Mouse (Mus musculus): ENCODE results near the gene Brd9. TPM values are rescaled to one million over a fixed set of nuclear protein-coding genes. Genes with fewer than 3 reads are reported as not detected.

The Brd9 gene
- 60.0 and 66.8 TPM in 2 replicates for polyA plus RNA-seq (2014; fragmentation: Nextera tagmentation; extraction: Ambion mirVana)

DNA sequence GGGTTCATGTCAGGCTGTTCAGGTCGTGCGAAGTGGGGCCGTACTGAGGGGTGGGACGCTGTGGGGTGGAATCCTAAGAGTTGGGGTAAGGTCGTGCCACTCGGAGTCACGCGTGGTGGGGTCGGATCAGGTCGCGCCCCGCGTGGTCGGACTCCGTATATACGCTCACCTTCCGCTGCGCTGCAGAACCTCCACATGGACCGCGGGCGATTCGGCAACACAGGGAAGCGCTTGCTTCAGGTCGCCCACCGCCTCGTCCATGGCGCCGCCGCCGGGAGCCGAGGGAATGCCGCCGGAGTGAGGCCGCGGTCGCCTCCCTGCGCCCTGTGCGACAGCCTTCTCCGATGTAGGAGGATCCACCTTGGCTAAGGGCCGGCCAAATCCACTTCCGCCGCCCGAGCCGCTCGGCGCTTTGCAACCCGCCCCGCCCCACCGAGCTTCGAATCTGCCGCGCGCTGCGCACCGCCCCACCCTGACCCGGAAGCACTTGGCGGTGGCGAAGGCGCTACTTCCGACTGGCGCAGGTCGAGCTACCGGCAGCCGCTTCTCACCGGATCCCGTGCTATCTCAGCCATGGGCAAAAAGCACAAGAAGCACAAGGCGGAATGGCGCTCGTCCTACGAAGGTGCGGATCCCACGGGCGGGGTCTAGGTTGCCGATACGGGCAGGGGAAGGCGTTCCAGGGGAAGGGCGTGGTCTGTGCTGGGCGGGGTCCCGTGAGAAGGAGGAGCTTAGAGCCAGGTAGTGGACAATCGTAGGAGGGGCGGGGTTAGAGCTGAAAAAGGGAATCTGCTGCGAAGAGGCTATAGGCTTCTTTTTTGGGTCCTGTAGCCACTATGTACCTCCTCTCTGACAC, at the start of gene Brd9, which contains the start of gene Trip13:
Brd9 (plus strand) TSS at position 491 of the 856 bp plus-strand sequence.
Trip13 (minus strand) TSS at position 464 of the 856 bp plus-strand sequence.
- ATAC-seq (ENCODE audit: insufficient number of reproducible peaks, low FRiP score, low TSS enrichment, low read depth) (peak; percentile 97), DNase-seq (ENCODE audit: low spot score) (peak; percentile 96)
- H3K4me1 ChIP-seq (ENCODE audit: control insufficient read depth, insufficient read depth, low read length), result peaks cover 8% of the 10 kb centered on the region; the same call in 1 of the 2 replicates
- H3K27me3 ChIP-seq (ENCODE audit: control insufficient read depth, insufficient read depth, low read length), result no peaks in the 10 kb centered on the region
- H3K9ac ChIP-seq (ENCODE audit: low read length), result peak within 1 kb of the TSS; percentile 82
- H3K9me3 ChIP-seq (ENCODE audit: control insufficient read depth, low read length), result no peaks in the 10 kb centered on the region
- peak within 1 kb of the TSS; percentile 82 for H3K4me3 ChIP-seq (ENCODE audit: low read depth, low read length)
- peaks cover 12% of the 10 kb centered on the region; the same call in 1 of the 2 replicates for H3K36me3 ChIP-seq (ENCODE audit: control insufficient read depth, insufficient read depth, low read length)
- peak within 1 kb of the TSS; percentile 36; the same call in 1 of the 2 replicates for H3K27ac ChIP-seq (replicated peaks; ENCODE audit: low read depth, low read length)
- H3K4me2 ChIP-seq (ENCODE audit: low read depth, severe bottlenecking), result peak within 1 kb of the TSS; percentile 60
- under 1% methylated on average over 79 of the region's 82 CpGs for WGBS

GRCm38 (mm10) chr13:73892493-73893178, 45.0 kb upstream of the Brd9 start:
- 45% methylated on average over 6 of the region's 6 CpGs for WGBS
- H3K4me1 ChIP-seq (ENCODE audit: control insufficient read depth, insufficient read depth, low read length), result peaks cover 10% of the 10 kb centered on the region
- DNase-seq (ENCODE audit: low spot score) (peak; percentile 26), ATAC-seq (ENCODE audit: insufficient number of reproducible peaks, low FRiP score, low TSS enrichment, low read depth) (peak; percentile 52; the same call in 1 of the 2 replicates)
- no peak overlapping the region for H3K9ac ChIP-seq (ENCODE audit: low read length)
- no peaks in the 10 kb centered on the region for H3K9me3 ChIP-seq (ENCODE audit: control insufficient read depth, low read length)
- no peaks in the 10 kb centered on the region for H3K36me3 ChIP-seq (ENCODE audit: control insufficient read depth, insufficient read depth, low read length)
- H3K27me3 ChIP-seq (ENCODE audit: control insufficient read depth, insufficient read depth, low read length), result no peaks in the 10 kb centered on the region
- H3K27ac ChIP-seq (replicated peaks; ENCODE audit: low read depth, low read length), result no peak overlapping the region
- no peak overlapping the region for H3K4me2 ChIP-seq (ENCODE audit: low read depth, severe bottlenecking)
- H3K4me3 ChIP-seq (ENCODE audit: low read depth, low read length), result no peak overlapping the region

DNA sequence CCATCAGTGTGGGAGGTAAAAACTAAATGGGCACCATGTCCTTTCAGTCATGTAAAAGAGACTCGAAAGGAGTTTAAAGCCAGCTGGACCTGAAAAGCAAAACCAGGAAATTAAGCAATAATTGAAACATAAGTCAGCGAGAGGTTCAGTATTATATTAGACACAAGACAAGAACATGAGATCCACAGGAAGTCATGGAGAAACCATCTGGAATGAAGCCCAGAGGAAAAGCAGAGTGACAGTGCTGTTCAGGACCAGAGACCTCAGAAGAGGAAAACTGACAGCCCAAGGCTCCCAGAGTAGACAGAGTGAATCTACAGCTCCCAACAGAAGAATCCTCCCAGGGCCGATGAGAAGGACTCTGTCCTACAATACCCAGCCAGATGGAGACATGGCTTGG, 40.0 kb upstream of the Brd9 start:
- no peak for DNase-seq (ENCODE audit: low spot score)
- Histone ChIP-seq H3K36me3 (ENCODE audit: control insufficient read depth, insufficient read depth, low read length) (no peaks in the 10 kb centered on the region), H3K27ac (replicated peaks; ENCODE audit: low read depth, low read length) (no peak overlapping the region), H3K27me3 (ENCODE audit: control insufficient read depth, insufficient read depth, low read length) (no peaks in the 10 kb centered on the region), H3K4me1 (ENCODE audit: control insufficient read depth, insufficient read depth, low read length) (peaks cover 5% of the 10 kb centered on the region), H3K4me2 (ENCODE audit: low read depth, severe bottlenecking) (no peak overlapping the region), H3K9me3 (ENCODE audit: control insufficient read depth, low read length) (no peaks in the 10 kb centered on the region), H3K9ac (ENCODE audit: low read length) (no peak overlapping the region), H3K4me3 (ENCODE audit: low read depth, low read length) (no peak overlapping the region)
- 85% methylated on average over 3 of the region's 3 CpGs for WGBS
- no peak for ATAC-seq (ENCODE audit: insufficient number of reproducible peaks, low FRiP score, low TSS enrichment, low read depth)

- H3K27ac ChIP-seq (replicated peaks; ENCODE audit: low read depth, low read length), result no peak overlapping the region
These were observed 30.5 kb upstream of the Brd9 start for GRCm38 (mm10) chr13:73907136-73907535.

DNA sequence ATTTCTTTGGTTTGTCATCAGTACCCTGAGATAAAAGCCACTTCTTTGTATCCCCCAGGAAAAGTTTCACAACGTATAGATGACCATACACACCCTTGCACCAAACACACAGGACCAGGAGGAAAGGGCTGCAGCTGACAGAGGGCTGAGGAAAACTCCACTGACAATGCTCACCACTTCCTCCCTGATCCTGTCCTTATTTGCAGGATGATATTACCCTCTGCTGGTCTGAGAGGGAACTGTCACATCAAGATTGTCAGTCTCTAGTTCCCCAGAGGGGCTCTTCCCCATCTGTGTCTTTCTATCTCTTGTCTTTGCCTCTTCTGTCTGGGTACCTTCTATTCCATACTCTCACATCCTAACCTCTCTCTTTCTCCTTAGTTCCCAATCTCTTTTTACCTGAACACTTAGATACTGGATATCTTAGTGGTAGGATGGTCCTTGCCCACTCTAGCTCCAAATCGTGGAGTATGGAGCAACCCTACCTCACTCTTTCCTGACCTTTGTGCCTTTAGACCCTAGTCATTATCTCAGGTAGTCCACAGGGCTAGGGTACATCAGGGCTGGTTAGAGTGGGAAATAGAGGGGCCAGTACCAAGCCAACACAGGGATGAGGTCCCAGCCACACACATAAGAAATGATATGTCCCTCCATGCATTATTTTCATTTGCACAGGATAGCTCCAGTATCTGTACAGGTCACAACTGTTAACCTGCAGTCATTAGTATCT, 29.8 kb upstream of the Brd9 start:
- DNase-seq (ENCODE audit: low spot score) (peak; percentile 50), ATAC-seq (ENCODE audit: insufficient number of reproducible peaks, low FRiP score, low TSS enrichment, low read depth) (no peak)

More at GRCm38 (mm10) chr13:73907136-73907535, 30.5 kb upstream of the Brd9 start:
- H3K4me3 ChIP-seq (ENCODE audit: low read depth, low read length), result no peak overlapping the region
- ATAC-seq (ENCODE audit: insufficient number of reproducible peaks, low FRiP score, low TSS enrichment, low read depth) (no peak), DNase-seq (ENCODE audit: low spot score) (no peak)
- H3K4me2 ChIP-seq (ENCODE audit: low read depth, severe bottlenecking), result no peak overlapping the region
- no peaks in the 10 kb centered on the region for H3K4me1 ChIP-seq (ENCODE audit: control insufficient read depth, insufficient read depth, low read length)
- H3K9me3 ChIP-seq (ENCODE audit: control insufficient read depth, low read length), result no peaks in the 10 kb centered on the region
- no peak overlapping the region for H3K9ac ChIP-seq (ENCODE audit: low read length)
- H3K27me3 ChIP-seq (ENCODE audit: control insufficient read depth, insufficient read depth, low read length), result no peaks in the 10 kb centered on the region
- WGBS, result 83% methylated on average over 5 of the region's 5 CpGs
- H3K36me3 ChIP-seq (ENCODE audit: control insufficient read depth, insufficient read depth, low read length), result 0 out of 2 replicates have a peak, but pooled peaks cover 2% of the 10 kb centered on the region

GRCm38 (mm10) chr13:73913066-73913465, 24.5 kb upstream of the Brd9 start:
- H3K27ac ChIP-seq (replicated peaks; ENCODE audit: low read depth, low read length), result no peak overlapping the region
- peaks cover 19% of the 10 kb centered on the region; the same call in 1 of the 2 replicates for H3K36me3 ChIP-seq (ENCODE audit: control insufficient read depth, insufficient read depth, low read length)
- no peak overlapping the region for H3K9ac ChIP-seq (ENCODE audit: low read length)
- no peak for DNase-seq (ENCODE audit: low spot score)
- no peaks in the 10 kb centered on the region for H3K27me3 ChIP-seq (ENCODE audit: control insufficient read depth, insufficient read depth, low read length)
- H3K4me1 ChIP-seq (ENCODE audit: control insufficient read depth, insufficient read depth, low read length), result no peaks in the 10 kb centered on the region
- H3K4me3 ChIP-seq (ENCODE audit: low read depth, low read length), result no peak overlapping the region
- ATAC-seq (ENCODE audit: insufficient number of reproducible peaks, low FRiP score, low TSS enrichment, low read depth), result no peak
- WGBS, result 93% methylated on average over 4 of the region's 4 CpGs
- no peak overlapping the region for H3K4me2 ChIP-seq (ENCODE audit: low read depth, severe bottlenecking)
- no peaks in the 10 kb centered on the region for H3K9me3 ChIP-seq (ENCODE audit: control insufficient read depth, low read length)

More for the DNA sequence above, 29.8 kb upstream of the Brd9 start:
- 64% methylated on average over 2 of the region's 2 CpGs for WGBS
- no peaks in the 10 kb centered on the region for H3K4me1 ChIP-seq (ENCODE audit: control insufficient read depth, insufficient read depth, low read length)
- no peaks in the 10 kb centered on the region for H3K9me3 ChIP-seq (ENCODE audit: control insufficient read depth, low read length)
- no peak overlapping the region for H3K4me3 ChIP-seq (ENCODE audit: low read depth, low read length)
- H3K27me3 ChIP-seq (ENCODE audit: control insufficient read depth, insufficient read depth, low read length), result no peaks in the 10 kb centered on the region
- no peak overlapping the region for H3K27ac ChIP-seq (replicated peaks; ENCODE audit: low read depth, low read length)
- H3K9ac ChIP-seq (ENCODE audit: low read length), result no peak overlapping the region
- H3K4me2 ChIP-seq (ENCODE audit: low read depth, severe bottlenecking), result no peak overlapping the region
- 0 out of 2 replicates have a peak, but pooled peaks cover 2% of the 10 kb centered on the region for H3K36me3 ChIP-seq (ENCODE audit: control insufficient read depth, insufficient read depth, low read length)

- 94% methylated on average over 10 of the region's 10 CpGs for WGBS
- H3K4me3 ChIP-seq (ENCODE audit: low read depth, low read length), result no peak overlapping the region
- H3K27ac ChIP-seq (replicated peaks; ENCODE audit: low read depth, low read length), result no peak overlapping the region
- ATAC-seq (ENCODE audit: insufficient number of reproducible peaks, low FRiP score, low TSS enrichment, low read depth) (no peak), DNase-seq (ENCODE audit: low spot score) (no peak)
- H3K9ac ChIP-seq (ENCODE audit: low read length), result no peak overlapping the region
- 0 out of 2 replicates have a peak, but pooled peaks cover 2% of the 10 kb centered on the region for H3K4me1 ChIP-seq (ENCODE audit: control insufficient read depth, insufficient read depth, low read length)
- H3K27me3 ChIP-seq (ENCODE audit: control insufficient read depth, insufficient read depth, low read length), result no peaks in the 10 kb centered on the region
- H3K9me3 ChIP-seq (ENCODE audit: control insufficient read depth, low read length), result no peaks in the 10 kb centered on the region
- no peak overlapping the region for H3K4me2 ChIP-seq (ENCODE audit: low read depth, severe bottlenecking)
- H3K36me3 ChIP-seq (ENCODE audit: control insufficient read depth, insufficient read depth, low read length), result peaks cover 8% of the 10 kb centered on the region
These were observed 5.4 kb upstream of the Brd9 start for GRCm38 (mm10) chr13:73932201-73932600.

- Histone ChIP-seq H3K9me3 (ENCODE audit: control insufficient read depth, low read length) (no peaks in the 10 kb centered on the region), H3K4me3 (ENCODE audit: low read depth, low read length) (peak overlapping the region; percentile 82), H3K4me1 (ENCODE audit: control insufficient read depth, insufficient read depth, low read length) (peaks cover 8% of the 10 kb centered on the region; the same call in 1 of the 2 replicates), H3K36me3 (ENCODE audit: control insufficient read depth, insufficient read depth, low read length) (peaks cover 6% of the 10 kb centered on the region; the same call in 1 of the 2 replicates), H3K27ac (replicated peaks; ENCODE audit: low read depth, low read length) (no peak overlapping the region; the same call in 1 of the 2 replicates), H3K27me3 (ENCODE audit: control insufficient read depth, insufficient read depth, low read length) (no peaks in the 10 kb centered on the region), H3K4me2 (ENCODE audit: low read depth, severe bottlenecking) (peak overlapping the region; percentile 54), H3K9ac (ENCODE audit: low read length) (peak overlapping the region; percentile 82)
- peak; percentile 43 for DNase-seq (ENCODE audit: low spot score)
- peak; percentile 18 for ATAC-seq (ENCODE audit: insufficient number of reproducible peaks, low FRiP score, low TSS enrichment, low read depth)
- WGBS, result 13% methylated on average over 5 of the region's 5 CpGs
These were observed 682 bp upstream of the Brd9 start for GRCm38 (mm10) chr13:73936938-73937320.

All from limb, embryonic 11.5 days (tissue).